Mouse (Mus musculus): ENCODE measurements at regions not wholly inside any gene's neighbourhood (a gene's known extent, or its start where the extent isn't known, plus 50 kb on each side); places are given as distances from the start of the nearest gene placed in this dataset.

GRCm38 (mm10) chr1:191461811-191462491 is 58.9 kb upstream of the Ppp2r5a start:
- H3K27me3 ChIP-seq (ENCODE audit: control insufficient read depth in 1 of 2, insufficient read depth in 2 of 2, low read length in 2 of 2): peaks cover 5 to 19% of the 10 kb centered on the region in 2 experiments
- H3K27ac ChIP-seq (ENCODE audit: control insufficient read depth, low read depth, low read length): no peak overlapping the region
- H3K36me3 ChIP-seq (ENCODE audit: control insufficient read depth in 1 of 2, insufficient read depth in 2 of 2, low read length in 2 of 2): no peaks in the 10 kb centered on the region
- H3K9ac ChIP-seq (ENCODE audit: control insufficient read depth, low read depth, low read length, poor library complexity, severe bottlenecking): no peak overlapping the region
- no peaks in the 10 kb centered on the region for H3K4me1 ChIP-seq (ENCODE audit: control insufficient read depth in 1 of 2, insufficient read depth in 2 of 2, low read length in 2 of 2)
- no peaks in the 10 kb centered on the region for H3K9me3 ChIP-seq (replicated peaks; ENCODE audit: insufficient read depth, low read length)
- no peak overlapping the region for H3K4me3 ChIP-seq (ENCODE audit: control insufficient read depth in 1 of 2, insufficient read depth in 1 of 2, low read depth in 2 of 2, low read length in 2 of 2)
- DNase-seq (ENCODE audit: low read depth, low spot score): no peak
- TF ChIP-seq MAFK (IDR thresholded peaks at IDR 0.05; ENCODE audit: borderline replicate concordance, low read depth, low read length) (no peak), POLR2A (IDR thresholded peaks at IDR 0.05; ENCODE audit: control insufficient read depth in 1 of 2, insufficient read depth in 1 of 2, low read depth in 1 of 2, low read length in 2 of 2, poor library complexity in 1 of 2) (no peak), NELFE (IDR thresholded peaks at IDR 0.05; ENCODE audit: low read depth, low read length) (no peak), JUND (IDR thresholded peaks at IDR 0.05; ENCODE audit: low read depth, low read length) (no peak), UBTF (IDR thresholded peaks at IDR 0.05; ENCODE audit: borderline replicate concordance, insufficient read depth, low read depth, low read length) (no peak), ZMIZ1 (IDR thresholded peaks at IDR 0.05; ENCODE audit: low read depth, low read length) (no peak), MYC (IDR thresholded peaks at IDR 0.05; ENCODE audit: low read depth, low read length) (no peak), USF1 (IDR thresholded peaks at IDR 0.05; ENCODE audit: low read depth, low read length) (no peak), ELF1 (IDR thresholded peaks at IDR 0.05; ENCODE audit: low read depth, low read length) (no peak), KAT2A (conservative IDR thresholded peaks at IDR 0.05; ENCODE audit: low read depth, low read length) (no peak), MEF2A (IDR thresholded peaks at IDR 0.05; ENCODE audit: extremely low read depth, insufficient replicate concordance, low read depth, low read length, poor library complexity, severe bottlenecking) (no peak), GABPA (IDR thresholded peaks at IDR 0.05; ENCODE audit: low read depth, low read length) (no peak), MAZ (IDR thresholded peaks at IDR 0.05; ENCODE audit: low read depth, low read length) (no peak), GATA1 (IDR thresholded peaks at IDR 0.05; ENCODE audit: low read depth, low read length) (no peak), HCFC1 (IDR thresholded peaks at IDR 0.05; ENCODE audit: low read depth, low read length) (no peak), CHD2 (IDR thresholded peaks at IDR 0.05; ENCODE audit: low read length) (no peak)
- no peaks in the 10 kb centered on the region for H3K79me2 ChIP-seq (ENCODE audit: control insufficient read depth, insufficient read depth, low read length, poor library complexity)

GRCm38 (mm10) chr1:191459066-191459465 is 56.0 kb upstream of the Ppp2r5a start:
- DNase-seq (ENCODE audit: low read depth, low spot score): no peak
- Histone ChIP-seq H3K27me3 (ENCODE audit: control insufficient read depth in 1 of 2, insufficient read depth in 2 of 2, low read length in 2 of 2) (peaks cover 5 to 14% of the 10 kb centered on the region in 2 experiments), H3K9me3 (replicated peaks; ENCODE audit: insufficient read depth, low read length) (no peaks in the 10 kb centered on the region), H3K4me3 (ENCODE audit: control insufficient read depth in 1 of 2, insufficient read depth in 1 of 2, low read depth in 2 of 2, low read length in 2 of 2) (no peak overlapping the region), H3K27ac (ENCODE audit: control insufficient read depth, low read depth, low read length) (no peak overlapping the region), H3K79me2 (ENCODE audit: control insufficient read depth, insufficient read depth, low read length, poor library complexity) (no peaks in the 10 kb centered on the region), H3K36me3 (ENCODE audit: control insufficient read depth in 1 of 2, insufficient read depth in 2 of 2, low read length in 2 of 2) (no peaks in the 10 kb centered on the region), H3K9ac (ENCODE audit: control insufficient read depth, low read depth, low read length, poor library complexity, severe bottlenecking) (no peak overlapping the region), H3K4me1 (ENCODE audit: control insufficient read depth in 1 of 2, insufficient read depth in 2 of 2, low read length in 2 of 2) (no peaks in the 10 kb centered on the region)
- TF ChIP-seq SMC3 (IDR thresholded peaks at IDR 0.05; ENCODE audit: low read depth, low read length): no peak
- no peak for TF ChIP-seq MAFK (IDR thresholded peaks at IDR 0.05; ENCODE audit: borderline replicate concordance, low read depth, low read length)
- no peak for TF ChIP-seq CHD1 (IDR thresholded peaks at IDR 0.05; ENCODE audit: low read depth, low read length)
- no peak for TF ChIP-seq POLR2AphosphoS2 (IDR thresholded peaks at IDR 0.05; ENCODE audit: low read length)
- TF ChIP-seq SIN3A (IDR thresholded peaks at IDR 0.05; ENCODE audit: low read length): no peak
- no peak for TF ChIP-seq CHD2 (IDR thresholded peaks at IDR 0.05; ENCODE audit: low read length)
- TF ChIP-seq TAL1 (IDR thresholded peaks at IDR 0.05; ENCODE audit: low read length): no peak
- TF ChIP-seq UBTF (IDR thresholded peaks at IDR 0.05; ENCODE audit: borderline replicate concordance, insufficient read depth, low read depth, low read length): no peak
- TF ChIP-seq POLR2A (IDR thresholded peaks at IDR 0.05; ENCODE audit: control insufficient read depth in 1 of 2, insufficient read depth in 1 of 2, low read depth in 1 of 2, low read length in 2 of 2, poor library complexity in 1 of 2): no peak
- TF ChIP-seq RCOR1 (IDR thresholded peaks at IDR 0.05; ENCODE audit: low read depth, low read length): no peak
- no peak for TF ChIP-seq ETS1 (IDR thresholded peaks at IDR 0.05; ENCODE audit: low read depth, low read length)
- TF ChIP-seq MAZ (IDR thresholded peaks at IDR 0.05; ENCODE audit: low read depth, low read length): no peak
- no peak for TF ChIP-seq MXI1 (IDR thresholded peaks at IDR 0.05; ENCODE audit: low read depth, low read length)

All from MEL (cell line).